Comparison of ENCODE assay signal across 40 mouse cellular contexts in the genomic region with DNA sequence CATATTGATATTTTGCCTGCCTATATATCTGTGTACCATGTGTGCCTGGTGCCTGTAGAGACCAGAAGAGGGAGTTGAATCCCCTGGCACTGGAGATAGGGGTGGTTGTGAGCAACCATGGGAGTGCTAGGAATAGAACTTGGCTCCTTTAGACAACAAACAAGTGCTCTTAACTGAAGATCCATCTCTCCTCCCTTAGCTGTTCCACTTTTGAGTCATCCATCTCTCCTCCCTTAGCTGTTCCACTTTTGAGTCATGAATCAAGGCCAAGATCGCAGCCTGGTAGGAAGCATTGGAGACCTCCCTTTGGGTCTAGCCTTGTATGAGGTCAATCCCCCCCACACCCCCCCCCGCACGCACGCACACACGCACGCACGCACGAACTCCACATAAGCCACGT. TPM values are rescaled to one million over a fixed set of nuclear protein-coding genes. Genes with fewer than 3 reads are reported as not detected.
"Had no signal": no experiment of that assay in that cellular context is flagged by ENCODE, and none has a peak within 500 bp of the region (broad histone marks: within the 10 kb centered on the region; RNA-seq: fewer than 3 reads in every experiment).

No protein-coding gene starts in this region.

- H3K4me2 ChIP-seq: heart, embryonic 11.5 days; heart, embryonic 12.5 days; heart, embryonic 13.5 days; heart, embryonic 15.5 days; hindbrain, embryonic 12.5 days; hindbrain, embryonic 13.5 days; hindbrain, embryonic 14.5 days; hindbrain, embryonic 15.5 days; intestine, embryonic 15.5 days; kidney, embryonic 15.5 days had no signal

- H3K9ac ChIP-seq: heart, embryonic 12.5 days; heart, embryonic 13.5 days; heart, embryonic 15.5 days; hindbrain, embryonic 12.5 days; hindbrain, embryonic 13.5 days; hindbrain, embryonic 14.5 days; hindbrain, embryonic 15.5 days; intestine, embryonic 15.5 days; kidney, embryonic 15.5 days had no signal

- H3K27ac ChIP-seq: heart, embryonic 10.5 days; heart, embryonic 13.5 days; heart, embryonic 15.5 days; hindbrain, embryonic 10.5 days; hindbrain, embryonic 12.5 days; hindbrain, embryonic 13.5 days; hindbrain, embryonic 14.5 days; hindbrain, embryonic 15.5 days; hindbrain, postnatal 0 days; intestine, embryonic 15.5 days; kidney, embryonic 15.5 days; kidney, postnatal 0 days; layer of hippocampus, adult 2 months had no signal

- H3K9me3 ChIP-seq: heart, embryonic 10.5 days; heart, embryonic 12.5 days; heart, embryonic 13.5 days; heart, embryonic 15.5 days; hindbrain, embryonic 10.5 days; hindbrain, embryonic 12.5 days; hindbrain, embryonic 13.5 days; hindbrain, embryonic 15.5 days; intestine, embryonic 15.5 days; kidney, embryonic 15.5 days had no signal

- H3K36me3 ChIP-seq: heart, embryonic 10.5 days; heart, embryonic 12.5 days; heart, embryonic 13.5 days; heart, embryonic 15.5 days; hindbrain, embryonic 10.5 days; hindbrain, embryonic 12.5 days; hindbrain, embryonic 13.5 days; hindbrain, embryonic 15.5 days; intestine, embryonic 15.5 days; kidney, embryonic 15.5 days had no signal

- DNase-seq: heart, postnatal 10 days; heart, postnatal 14 days; heart, postnatal 36 days; heart, postnatal 4 days; kidney, adult 11 months; kidney, adult 18-20 months; kidney, adult 2 months; kidney, adult 8-10 months; kidney, adult 9 months; kidney, postnatal 10 days; kidney, postnatal 14 days; kidney, postnatal 25 days; kidney, postnatal 36 days; kidney, postnatal 4 days; layer of hippocampus, adult 9-11 months; layer of hippocampus, postnatal 36 days had no signal

- H3K4me3 ChIP-seq: heart, embryonic 10.5 days; heart, embryonic 12.5 days; heart, embryonic 13.5 days; heart, embryonic 15.5 days; hindbrain, embryonic 10.5 days; hindbrain, embryonic 12.5 days; hindbrain, embryonic 13.5 days; hindbrain, embryonic 15.5 days; intestine, embryonic 15.5 days; kidney, embryonic 15.5 days; layer of hippocampus, adult 2 months had no signal

- H3K27me3 ChIP-seq: heart, embryonic 12.5 days; heart, embryonic 13.5 days; heart, embryonic 15.5 days; hindbrain, embryonic 12.5 days; hindbrain, embryonic 13.5 days; hindbrain, embryonic 15.5 days; intestine, embryonic 15.5 days; kidney, embryonic 15.5 days had no signal

RNA-seq across cellular contexts. Expression of gene Hgd, which starts 34.6 kb away (rescaled TPM):
- total RNA-seq: heart, postnatal 25 days; hematopoietic stem cell, adult 5-6 weeks; hindbrain, postnatal 0 days; layer of hippocampus, adult 18-20 months; layer of hippocampus, adult 2 months; layer of hippocampus, postnatal 14 days; layer of hippocampus, postnatal 25 days; layer of hippocampus, postnatal 36 days had no signal
- polyA plus RNA-seq: hindbrain, embryonic 10.5 days; hindbrain, embryonic 11.5 days; hindbrain, embryonic 12.5 days; hindbrain, embryonic 16.5 days; inflammation-experienced regulatory T-cells, adult 6 months; large intestine, adult 2 months had no signal
